Mouse (Mus musculus): Measurements from ENCODE around the gene Cdc14a.

DNA sequence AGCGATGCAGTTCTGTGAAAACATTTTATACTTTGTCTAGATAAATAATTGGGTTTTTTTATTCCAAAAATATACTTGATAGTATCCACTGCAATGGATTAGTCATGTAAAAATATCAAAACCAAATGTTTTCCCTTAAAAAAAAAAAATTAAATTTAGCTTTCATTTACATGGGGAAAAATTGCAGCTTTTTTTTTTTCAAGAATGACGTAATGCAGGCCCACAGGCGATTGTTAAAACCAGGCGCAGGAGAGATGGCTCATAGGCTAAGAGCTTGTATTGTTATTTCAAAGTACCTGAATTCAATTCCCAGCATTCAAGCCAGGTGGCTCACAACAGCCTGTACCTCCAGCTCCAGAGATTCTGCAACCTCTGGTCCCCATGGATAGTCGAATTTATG is 196.4 kb downstream of the Cdc14a start:
- TF ChIP-seq ZC3H11A (IDR thresholded peaks at IDR 0.05; ENCODE audit: low read depth, low read length) (no peak), TCF12 (IDR thresholded peaks at IDR 0.05; ENCODE audit: low read depth, low read length) (no peak), GATA1 (IDR thresholded peaks at IDR 0.05; ENCODE audit: low read depth, low read length) (no peak), POLR2A (IDR thresholded peaks at IDR 0.05; ENCODE audit: control insufficient read depth in 1 of 2, insufficient read depth in 1 of 2, low read depth in 1 of 2, low read length in 2 of 2, poor library complexity in 1 of 2) (no peak), TAL1 (IDR thresholded peaks at IDR 0.05; ENCODE audit: low read length) (no peak), CTCF (IDR thresholded peaks at IDR 0.05 in 2 of 3, conservative IDR thresholded peaks at IDR 0.05 in 1 of 3; ENCODE audit: control insufficient read depth in 1 of 3, insufficient read depth in 1 of 3, low read depth in 2 of 3, low read length in 3 of 3, poor library complexity in 1 of 3, severe bottlenecking in 1 of 3) (no peak)
